Mouse (Mus musculus): Measurements from ENCODE around the gene AI467606.

Gene AI467606

DNA sequence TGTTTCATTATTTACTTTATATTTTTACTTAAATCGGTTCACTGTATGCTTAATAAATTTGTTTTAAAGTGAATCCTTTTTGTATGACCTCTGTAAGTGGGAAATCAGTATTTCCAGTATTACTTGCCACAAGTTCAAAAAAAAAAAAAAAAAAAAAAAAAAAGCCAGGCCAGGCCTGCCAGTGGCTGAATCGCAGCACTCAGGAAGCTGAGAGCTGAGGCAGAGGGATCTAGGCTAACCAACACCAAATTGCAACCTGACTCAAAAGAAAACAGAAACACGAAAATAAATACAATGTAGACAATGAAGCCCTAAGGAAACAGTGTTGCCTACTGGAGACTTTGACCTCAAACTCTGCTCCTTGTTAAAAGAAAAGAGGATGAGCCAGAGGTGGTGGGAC, 2.8 kb downstream of the AI467606 start:
- no peak for DNase-seq (ENCODE audit: low spot score in 2 of 2)

DNA sequence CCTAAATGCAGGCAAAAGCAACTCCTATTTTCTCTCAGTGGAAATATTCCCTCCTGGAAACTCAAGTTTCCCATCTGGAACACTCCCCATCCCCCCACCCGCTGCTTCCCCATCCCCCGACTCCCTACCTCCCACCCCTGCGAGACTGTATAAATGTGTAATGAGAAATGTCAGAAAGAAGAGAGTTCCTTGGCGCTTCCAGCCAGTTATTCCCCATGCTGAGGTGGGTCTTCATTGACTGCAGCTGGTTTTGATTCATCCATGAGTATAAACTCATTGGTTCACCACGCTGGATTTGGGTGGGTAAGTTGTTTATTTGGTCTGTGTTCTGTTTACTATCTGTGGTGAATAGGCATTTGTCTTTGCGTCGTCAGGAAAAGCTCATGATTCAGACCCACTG, 5.3 kb downstream of the AI467606 start:
- no peak for DNase-seq (ENCODE audit: low spot score in 2 of 2)

DNA sequence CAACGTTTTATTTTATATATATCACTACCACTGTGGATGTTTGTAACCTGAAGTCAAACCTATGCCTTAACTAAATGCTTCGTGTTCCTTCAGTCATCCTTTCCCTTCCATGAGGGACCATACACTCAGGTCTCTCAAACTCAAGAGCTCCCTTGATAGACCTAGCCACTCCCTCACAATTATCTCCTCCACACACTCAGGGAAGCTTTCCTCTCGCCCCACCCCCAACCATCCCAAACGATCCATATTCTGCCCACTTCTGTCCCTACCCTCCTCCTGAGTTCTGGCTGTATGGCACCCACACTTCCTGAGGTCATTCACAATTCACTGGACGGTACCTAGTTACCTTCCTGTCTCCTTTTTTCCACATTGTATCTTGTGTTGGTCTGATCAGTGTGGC, 7.4 kb downstream of the AI467606 start:
- DNase-seq (ENCODE audit: low spot score in 2 of 2) = no peak

DNA sequence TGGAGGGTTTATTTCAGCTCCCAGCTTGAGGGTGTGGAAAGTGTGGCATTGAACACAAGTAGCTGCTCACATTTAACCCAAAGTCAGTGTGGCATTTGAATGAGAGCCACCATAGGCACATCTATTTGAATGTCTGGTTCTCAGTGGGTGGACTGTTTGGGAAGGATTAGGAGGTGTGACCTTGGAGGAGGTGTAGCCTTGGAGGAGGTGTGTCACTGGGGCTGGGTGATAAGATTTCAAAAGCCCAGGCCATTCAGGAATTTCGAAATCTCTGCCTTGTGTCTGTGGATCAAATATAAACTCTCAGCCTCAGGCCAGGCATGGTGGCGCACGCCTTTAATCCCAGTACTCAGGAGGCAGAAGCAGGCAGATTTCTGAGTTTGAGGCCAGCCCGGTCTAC, 7.8 kb downstream of the AI467606 start:
- DNase-seq (ENCODE audit: low spot score in 2 of 2) = no peak

DNA sequence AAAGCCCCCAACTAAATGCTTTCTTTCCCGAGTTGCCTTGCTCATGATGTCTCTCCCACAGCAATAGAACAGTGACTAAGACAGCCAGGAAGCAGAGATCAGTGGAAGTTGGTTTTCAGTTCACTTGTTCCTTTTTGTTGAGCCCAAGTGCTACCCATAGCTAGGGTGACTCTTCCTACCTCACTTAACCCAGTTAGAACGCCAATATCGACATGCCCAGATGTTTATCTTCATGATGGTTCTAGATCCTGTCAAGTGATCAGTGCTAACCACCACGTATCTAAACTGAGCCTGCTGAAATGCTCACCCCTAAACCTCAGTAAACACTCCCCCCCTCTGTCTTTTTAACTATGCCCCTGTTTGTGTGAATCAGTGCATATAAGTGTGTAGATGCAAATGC, 8.4 kb downstream of the AI467606 start:
- no peak for DNase-seq (ENCODE audit: low spot score in 2 of 2)

DNA sequence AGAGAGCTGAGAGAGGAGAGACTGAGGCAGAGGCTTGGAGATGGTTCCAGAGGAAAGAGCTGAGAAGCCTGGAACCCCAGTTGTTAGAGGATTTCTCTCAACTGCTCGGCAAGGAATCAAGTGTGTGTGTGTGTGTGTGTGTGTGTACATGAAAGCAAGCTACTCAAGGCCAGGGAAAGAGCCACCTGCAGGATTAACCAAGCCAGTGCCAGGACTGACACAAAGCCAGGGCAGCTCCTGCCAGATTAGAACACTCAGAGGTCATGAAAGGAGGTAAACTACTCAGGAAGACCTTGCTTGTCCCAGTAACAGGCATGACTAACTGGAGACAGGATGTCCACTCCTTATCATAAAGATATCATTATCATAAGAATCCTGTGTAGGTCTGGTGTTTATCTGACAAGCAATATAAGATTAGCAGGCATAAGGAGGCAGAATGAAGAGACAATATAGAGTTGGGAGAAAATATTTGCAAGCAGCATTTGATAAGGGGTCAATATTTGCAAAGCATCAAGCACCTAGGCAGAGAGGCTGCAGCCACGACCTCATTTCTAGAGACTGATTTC, 10.4 kb downstream of the AI467606 start:
- no peak for DNase-seq (ENCODE audit: low spot score in 2 of 2)

DNA sequence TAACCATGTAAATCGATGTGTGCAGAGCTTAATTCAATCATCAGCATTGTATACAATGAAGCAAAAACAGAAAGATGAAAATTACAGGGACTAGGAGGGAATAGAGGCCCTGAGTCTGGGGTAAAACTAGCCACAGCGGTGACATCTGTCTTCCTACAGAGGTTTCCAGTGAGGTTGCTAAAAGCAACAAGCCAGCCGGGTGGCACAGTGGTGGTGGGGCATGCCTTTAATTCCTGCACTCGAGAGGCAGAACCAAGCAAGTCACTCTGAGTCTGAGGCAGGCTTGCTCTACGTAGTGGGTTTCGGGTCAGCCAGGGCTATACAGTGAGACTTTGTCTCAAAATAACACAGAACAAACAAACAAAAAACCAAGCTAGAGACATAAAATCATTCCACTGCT, 11.0 kb downstream of the AI467606 start:
- DNase-seq (ENCODE audit: low spot score in 2 of 2) = no peak

DNA sequence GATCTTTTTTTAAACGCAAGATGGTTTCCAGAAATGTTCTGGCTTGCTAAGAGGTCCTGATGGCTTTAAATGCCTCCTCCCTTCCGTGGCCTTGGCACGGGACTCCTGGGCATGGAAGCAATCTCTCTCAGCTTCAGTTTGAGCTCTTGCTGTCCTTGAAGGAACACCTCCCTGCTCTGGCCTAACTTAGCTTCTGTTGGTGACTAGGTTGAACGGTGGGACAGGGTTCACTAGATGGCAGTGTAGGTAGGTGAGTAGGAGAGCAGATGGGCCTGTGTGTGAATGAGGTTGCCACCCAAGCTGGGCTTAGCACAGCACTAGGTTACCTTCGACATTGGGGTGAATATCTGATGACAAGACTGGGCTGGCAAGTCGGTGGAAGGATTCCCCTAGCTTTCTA, 12.8 kb downstream of the AI467606 start:
- DNase-seq (ENCODE audit: low spot score in 2 of 2) = no peak

DNA sequence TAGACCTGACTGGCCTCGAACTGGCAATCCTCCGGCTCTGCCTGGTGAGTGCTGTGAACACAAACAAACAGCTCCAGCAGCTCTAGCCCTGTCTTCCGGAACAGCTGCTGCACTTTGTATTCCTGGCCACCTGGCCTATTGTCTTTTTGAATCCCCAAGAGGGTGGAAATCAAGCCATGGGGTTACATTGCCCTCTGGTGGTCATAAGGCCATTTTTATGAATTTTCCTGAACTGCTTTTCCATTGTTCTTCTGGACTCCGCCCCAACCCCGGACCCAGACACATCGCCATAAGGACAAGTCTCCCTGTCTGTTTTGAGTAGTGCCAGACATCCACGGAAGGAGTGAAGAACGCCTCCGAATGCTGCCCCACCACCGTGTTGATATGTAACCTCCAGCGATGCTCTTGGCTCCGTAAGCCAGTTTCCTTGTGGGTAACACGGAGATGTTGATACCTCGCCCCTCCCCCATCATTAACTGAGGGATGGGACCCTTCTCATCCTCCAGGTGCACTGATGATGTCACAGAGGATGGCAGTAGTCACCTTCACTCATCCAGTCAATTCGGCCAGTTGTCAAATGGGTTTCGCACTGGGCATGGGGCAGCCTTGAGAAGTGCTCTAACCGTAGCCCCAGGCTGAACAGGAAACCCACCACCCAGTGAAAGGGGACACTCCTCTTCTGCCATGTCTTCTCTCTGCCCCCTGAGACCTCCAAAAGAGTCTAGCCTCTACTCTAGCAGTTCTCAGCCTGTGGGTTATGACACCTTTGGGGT, 13.6 kb downstream of the AI467606 start:
- peak; percentile 66 to 81 for DNase-seq (ENCODE audit: low spot score in 2 of 2)

DNA sequence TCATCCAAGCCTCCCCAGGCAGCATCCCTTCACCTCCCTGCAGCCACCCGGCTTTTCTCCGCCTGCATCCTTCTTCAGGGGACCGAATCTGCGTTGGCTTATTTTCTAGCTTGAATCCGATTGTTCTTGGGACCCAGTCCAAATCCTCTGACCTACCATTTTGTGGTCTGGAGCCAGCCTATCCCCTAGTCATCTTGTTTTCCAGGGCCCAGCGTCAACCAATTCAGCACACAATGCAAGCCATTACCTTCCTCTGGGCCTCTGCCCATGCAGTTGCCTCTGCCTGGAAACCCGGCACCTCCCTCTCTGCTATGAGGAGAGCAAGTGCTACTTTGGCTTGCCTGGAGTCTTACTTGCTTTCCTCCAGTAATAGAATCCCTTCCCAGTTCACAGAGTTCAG, 14.4 kb downstream of the AI467606 start:
- DNase-seq (ENCODE audit: low spot score in 2 of 2) = no peak

DNA sequence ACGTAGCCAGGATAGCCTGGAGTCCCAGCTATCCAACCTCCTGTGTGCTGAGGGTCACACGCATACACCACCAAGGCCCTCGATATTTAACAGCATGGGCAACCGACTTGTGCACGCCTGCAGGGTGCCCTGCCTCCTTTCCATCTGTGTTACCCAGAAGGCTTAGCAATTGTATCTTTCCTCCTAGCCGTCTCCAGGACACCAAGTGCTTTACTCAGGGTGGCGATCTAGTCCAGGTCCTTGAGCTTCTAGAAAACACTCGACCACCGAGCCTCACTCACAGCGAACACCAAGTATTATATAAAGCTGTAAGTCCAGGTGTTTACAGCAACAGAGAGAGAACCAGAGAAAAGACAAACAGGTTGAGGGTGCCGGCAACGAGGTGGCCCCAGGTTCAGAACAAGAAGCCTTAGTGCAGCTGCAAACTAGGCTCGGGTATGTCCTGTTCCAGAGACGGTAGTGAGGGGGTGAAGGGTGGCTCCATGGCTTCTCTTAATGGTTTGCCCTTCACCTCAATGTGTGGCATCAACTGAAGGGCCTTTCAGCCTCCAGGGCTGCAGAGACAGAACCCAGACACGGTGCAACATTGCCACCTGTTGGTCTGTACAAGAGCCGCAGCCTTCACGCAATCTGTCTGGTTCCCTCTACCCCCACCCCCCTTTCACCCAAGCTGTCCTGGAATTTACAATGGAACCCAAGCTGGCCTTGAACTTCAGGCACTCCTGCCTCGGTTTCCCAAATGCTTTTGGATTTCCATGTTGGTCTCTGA, 19.3 kb downstream of the AI467606 start:
- DNase-seq (ENCODE audit: low spot score in 2 of 2) = peak; percentile 77 to 88

DNA sequence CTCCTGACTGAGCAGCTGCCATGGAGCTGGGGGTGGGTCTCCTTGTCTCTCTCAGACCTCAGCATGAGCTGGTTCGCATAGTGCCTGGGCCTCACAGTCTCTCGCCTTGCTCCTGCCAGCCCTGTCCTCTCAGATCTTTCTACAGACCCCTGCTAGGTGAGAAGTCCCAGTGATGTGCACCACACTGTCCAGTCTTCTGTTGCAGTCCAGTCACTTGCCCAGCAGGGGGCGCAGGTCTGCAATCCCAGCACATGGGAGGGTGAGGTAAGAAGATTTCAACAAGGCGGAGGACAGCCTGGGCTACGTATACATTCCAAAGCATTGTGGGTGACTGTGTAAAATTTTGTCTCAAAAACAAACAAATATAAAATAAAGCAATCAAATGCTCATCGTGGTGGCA, 20.3 kb downstream of the AI467606 start:
- peak; percentile 86 to 94 for DNase-seq (ENCODE audit: low spot score in 2 of 2)

DNA sequence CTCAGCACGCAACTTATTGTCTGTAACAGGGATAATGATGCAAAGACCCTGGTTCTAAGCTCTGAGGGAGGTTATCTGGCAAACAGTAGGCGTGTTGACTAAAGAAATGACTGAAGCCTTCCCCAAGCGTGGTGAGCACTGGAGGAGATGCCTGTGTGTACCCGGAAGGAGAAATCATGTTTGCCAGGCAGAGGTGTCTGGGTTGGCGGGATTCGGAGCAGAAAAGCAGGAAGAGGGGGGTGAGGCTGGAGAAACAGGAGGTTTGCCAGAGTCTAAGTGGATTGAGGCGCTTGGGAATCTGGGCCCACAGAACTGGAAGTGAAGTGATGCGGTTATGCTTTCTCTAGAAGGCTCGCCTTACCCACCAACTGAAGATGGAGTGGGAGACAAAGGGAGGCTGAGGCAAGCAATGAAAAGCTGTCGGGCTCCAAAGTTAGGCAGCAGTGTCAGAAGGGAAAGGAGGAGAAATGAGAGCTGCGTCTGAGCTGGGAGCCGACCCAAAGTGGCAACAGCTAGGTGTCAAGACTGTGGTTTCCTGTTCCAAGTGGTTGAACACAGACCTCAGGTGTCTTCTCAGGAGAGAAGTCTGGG, 21.2 kb downstream of the AI467606 start:
- no peak for DNase-seq (ENCODE audit: low spot score in 2 of 2)

DNA sequence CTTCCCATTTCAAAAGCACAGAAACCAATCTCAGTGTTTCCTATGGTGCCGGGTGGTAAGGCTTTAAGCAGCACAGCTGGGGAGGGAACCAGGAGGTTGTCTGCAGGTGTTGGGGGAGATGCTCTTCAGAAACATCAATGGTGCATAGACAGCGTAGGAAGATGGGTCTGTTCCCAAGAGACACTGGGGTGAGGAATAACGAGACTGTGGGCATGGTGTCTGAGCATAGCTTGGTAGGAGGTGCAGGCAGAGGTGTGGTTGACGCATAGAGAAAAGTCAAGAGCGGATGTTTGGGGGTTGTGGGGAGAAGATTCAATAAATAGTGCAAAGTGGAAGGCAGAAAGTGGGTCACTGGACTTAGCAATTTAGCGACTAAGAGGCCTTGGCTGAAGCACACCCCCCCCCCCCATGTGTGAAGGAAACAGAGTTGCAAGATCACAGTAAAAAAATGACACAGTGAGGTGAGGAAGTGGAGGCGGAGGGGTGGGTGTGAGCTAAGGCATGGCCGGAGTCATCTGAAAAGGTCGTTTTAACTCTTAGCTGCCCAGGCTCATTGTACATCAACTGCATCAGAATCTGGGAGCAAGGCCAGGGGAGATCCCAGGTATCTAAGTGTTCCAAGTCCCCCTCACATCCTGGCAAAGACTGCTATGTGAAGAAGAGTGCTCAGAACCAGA, 21.9 kb downstream of the AI467606 start:
- DNase-seq (ENCODE audit: low spot score in 2 of 2) = no peak

DNA sequence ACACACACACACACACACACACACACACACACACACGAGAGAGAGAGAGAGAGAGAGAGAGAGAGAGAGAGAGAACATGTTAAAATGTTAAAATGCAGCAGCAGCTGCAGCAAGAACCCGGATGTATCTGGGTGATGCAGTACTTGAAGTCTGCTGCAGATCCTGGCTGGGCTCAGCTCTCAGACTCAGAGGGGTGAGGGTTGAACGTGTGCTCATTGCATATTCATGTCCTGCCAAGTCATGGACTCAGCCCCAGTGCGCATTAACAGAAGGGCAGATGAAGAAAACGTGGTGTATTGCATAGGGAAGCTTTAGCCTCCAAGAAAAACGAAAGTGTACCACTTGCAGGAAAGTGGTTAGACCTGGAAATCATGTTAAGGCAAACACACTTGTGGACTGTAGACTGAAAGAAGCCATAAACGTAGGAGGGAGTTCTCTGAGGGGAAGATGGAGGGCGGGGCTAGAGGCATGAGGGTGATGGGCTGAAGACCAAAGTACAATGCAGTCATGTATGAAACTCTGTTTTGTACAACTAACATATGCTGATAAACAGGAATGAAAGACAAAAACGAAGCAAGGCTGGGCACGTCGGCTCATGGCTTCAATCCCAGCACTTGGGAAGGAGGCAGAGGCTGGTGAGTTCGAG, 22.6 kb downstream of the AI467606 start:
- DNase-seq (ENCODE audit: low spot score in 2 of 2) = no peak

DNA sequence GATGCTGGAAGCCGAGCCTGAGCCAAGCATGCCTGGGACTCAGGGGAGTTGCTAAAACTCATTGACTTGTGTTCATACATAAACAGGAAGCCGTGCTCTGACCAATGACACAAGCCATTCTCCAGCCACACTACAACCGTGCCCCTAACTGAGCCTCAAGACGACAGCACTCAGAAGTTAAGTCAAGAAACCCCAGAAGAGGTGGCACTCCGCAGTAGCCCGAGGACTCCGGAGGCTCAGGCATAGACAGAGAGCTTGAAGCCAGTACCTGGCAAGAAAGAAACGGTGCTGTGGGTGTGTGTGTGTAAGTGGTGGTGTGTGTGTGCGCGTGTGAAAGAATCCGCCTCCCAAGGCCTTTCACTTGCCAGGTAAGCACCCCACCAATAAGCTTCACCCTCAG, 23.8 kb downstream of the AI467606 start:
- no peak for DNase-seq (ENCODE audit: low spot score in 2 of 2)

DNA sequence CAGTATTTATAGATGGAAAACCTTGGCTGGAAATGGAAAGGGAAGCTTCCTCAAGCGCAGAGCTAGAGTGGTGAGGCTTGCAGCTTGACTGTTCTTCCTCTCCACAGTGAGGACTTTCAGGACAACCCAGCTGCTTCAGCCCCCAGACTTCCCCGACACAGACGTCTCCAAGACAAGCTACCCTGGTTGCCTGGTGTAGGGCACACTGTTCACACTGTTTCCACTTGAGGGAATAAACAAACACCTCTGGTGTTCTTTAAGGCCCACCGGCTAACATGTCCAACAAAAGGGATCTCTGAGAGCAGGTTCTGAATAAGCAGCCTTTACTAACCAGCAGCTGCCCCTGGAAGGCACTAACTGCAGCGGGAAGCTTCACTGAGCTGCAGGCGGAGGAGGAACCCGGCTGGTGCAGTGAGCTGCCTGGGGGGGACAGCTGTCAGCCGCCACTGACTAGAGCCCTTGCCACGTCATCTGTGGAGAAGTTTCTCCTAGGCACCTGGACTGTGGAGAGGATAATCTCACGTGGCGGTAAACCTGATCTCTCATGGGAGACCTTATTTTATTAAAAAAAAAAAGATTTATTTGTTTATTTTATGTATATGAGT, 25.3 kb downstream of the AI467606 start:
- DNase-seq (ENCODE audit: low spot score in 2 of 2) = no peak

DNA sequence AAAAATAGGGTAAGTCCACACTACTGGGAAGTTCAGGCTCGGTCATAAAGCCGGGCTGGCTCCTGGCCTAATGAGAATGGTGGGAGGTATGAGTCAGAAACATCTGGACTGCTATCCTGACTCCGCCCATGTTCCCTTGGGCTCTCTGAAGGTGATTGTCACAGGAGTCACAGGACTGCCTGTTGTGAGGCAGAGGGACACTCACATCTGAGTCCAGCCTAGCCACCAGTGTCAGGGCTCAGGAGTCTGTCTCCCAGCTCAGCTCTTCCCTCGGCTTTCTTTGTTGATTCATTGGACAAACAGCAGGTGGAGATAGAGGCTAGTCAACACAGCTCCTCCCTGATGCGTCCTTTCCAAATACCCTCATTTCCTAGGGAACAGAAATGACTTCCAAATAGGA, 26.8 kb downstream of the AI467606 start:
- DNase-seq (ENCODE audit: low spot score in 2 of 2) = no peak

DNA sequence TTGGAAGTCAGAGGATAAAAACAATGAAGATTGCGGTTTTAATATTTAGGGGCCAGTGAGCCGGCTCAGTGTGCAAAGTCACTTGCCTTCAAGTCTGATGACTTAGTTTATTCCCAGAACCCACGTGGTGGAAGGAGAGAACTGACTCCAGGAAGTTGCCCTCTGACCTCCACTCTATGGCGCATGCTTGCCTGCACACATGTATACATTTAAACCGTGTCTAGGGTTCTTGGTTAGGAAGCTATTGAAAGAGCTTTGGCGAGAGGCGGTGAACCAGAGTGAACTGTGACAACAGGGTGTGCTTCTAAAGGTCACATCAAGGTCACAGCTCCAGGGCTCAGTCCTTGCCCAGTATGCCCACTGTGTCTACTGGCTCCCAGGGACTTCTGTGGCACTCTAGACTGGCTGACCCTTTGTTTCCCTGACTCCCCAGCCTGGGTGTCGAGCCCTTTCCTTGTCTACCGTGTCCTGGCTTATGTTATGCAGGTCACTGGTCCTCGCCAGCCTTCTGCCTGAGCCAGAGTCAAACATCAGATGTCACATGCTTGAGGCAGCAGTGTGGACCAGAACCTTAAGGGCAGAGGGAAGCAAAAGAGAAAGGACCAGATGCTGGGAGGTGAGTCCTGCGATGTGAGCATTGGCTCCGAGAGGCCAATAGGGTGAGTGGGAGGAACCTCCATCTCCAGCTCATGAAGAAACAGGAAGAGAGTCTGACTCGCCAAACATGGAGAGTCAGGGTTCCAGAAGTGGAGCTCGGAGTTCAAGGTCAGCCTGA, 27.7 kb downstream of the AI467606 start:
- DNase-seq (ENCODE audit: low spot score in 2 of 2) = no peak

All from spleen, postnatal 4 days (tissue).